Mouse (Mus musculus) CD8-positive naive resting alpha-beta T cell, adult 57 days (primary cell): ENCODE results near the gene Sfi1. TPM values are rescaled to one million over a fixed set of nuclear protein-coding genes. Genes with fewer than 3 reads are reported as not detected.

Experiments
- total RNA-seq: library from RNA; stranded (reverse); gene quantifications from one replicate; pipeline ENCODE4 v1.2.4, GENCODE M21; 2023

The Sfi1 gene
- 216 TPM for total RNA-seq

DNA sequence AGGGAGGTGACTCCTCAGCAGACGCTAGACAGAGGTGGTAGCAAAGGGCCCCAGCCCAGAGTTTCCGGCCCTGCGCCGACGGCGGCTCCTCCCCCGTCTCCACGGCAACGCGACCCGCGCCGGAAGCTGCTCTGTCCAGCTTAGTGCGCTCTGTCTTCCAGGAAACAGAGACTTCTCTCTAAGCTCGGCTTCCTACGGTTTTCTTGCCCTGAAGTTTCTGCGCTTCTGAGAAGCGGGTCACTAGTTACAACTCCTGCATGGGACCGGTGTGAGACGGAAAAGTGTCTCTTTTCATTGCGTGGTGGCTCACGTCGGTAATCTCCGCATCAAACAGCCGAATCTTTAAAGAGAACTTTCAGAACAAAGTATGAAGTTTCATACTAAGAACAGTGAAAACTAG lies at the start of gene Sfi1:
Gene Sfi1 (minus strand): TSS at position 101 of the 400 bp plus-strand sequence.

DNA sequence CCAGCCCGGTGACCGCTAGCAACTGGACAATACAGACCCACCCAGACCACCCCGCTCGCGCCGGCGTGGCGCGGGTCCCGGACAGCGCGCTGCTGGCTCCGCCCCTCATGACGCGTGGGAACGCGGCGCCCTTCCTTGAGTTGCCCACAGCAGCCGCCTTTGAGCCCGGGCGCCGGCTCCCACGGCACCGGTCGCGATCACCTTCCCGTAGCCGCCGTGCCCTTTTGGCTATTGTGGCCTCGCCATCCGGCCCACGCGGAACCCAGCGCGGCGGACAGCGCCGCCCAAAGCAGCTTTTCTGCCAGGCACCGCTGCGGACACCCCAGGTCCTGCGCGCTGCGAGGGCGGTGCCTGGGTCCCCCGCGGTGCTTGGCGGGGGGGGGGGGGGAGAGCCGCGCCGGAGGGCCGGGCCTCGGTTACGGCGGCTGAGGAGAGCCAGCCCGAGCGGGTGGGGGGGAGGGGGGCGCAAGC lies 9.0 kb upstream of the Sfi1 start, which contains the start of gene Eif4enif1:
Gene Eif4enif1 (plus strand): TSS at position 162 of the 471 bp plus-strand sequence.

Other genes starting within 250 kb of the Sfi1 start
- gene Eif4enif1, start 8.9 kb upstream of the Sfi1 start, total RNA-seq: 63.9 TPM
- gene Drg1, start 73.0 kb upstream of the Sfi1 start, total RNA-seq: 57.6 TPM
- 68.6 TPM for gene Patz1, start 95.4 kb upstream of the Sfi1 start, total RNA-seq
- gene Pik3ip1, start 136.9 kb upstream of the Sfi1 start, total RNA-seq: 374 TPM
- gene Limk2, start 215.7 kb upstream of the Sfi1 start, total RNA-seq: 113 TPM